Mouse (Mus musculus) megakaryocyte, embryonic 14.5 days (primary cell): ENCODE data around the gene Acp1.

Experiments used
- FLI1 ChIP-seq: IDR thresholded peaks from 2 replicates; pipeline ENCODE4 v1.6.1; 2012; ENCODE audit warnings: low read length, inconsistent platforms, mixed read lengths
- GATA1 ChIP-seq: IDR thresholded peaks from 3 replicates; pipeline ENCODE4 v1.6.1; 2012; ENCODE audit warnings: mixed read lengths, low read length, inconsistent platforms, borderline replicate concordance

- TF ChIP-seq GATA1 (no peak), FLI1 (no peak)
Measured at GRCm38 (mm10) chr12:30851871-30852270, 59.5 kb downstream of the Acp1 start.
